Mouse (Mus musculus) liver, embryonic 11.5 days (tissue): Measurements from ENCODE around the gene Dok7. TPM values are rescaled to one million over a fixed set of nuclear protein-coding genes. Genes with fewer than 3 reads are reported as not detected.

Source experiments
- ATAC-seq: fragments of 200-750 bp; cut with Nextera tagmentation; replicated peaks from 2 replicates; pipeline ENCODE4 v1.8.0; 2017; ENCODE audit warnings: moderate number of reproducible peaks, mild to moderate bottlenecking, moderate TSS enrichment, moderate library complexity; ENCODE audit not compliant: low FRiP score
- DNase-seq: peaks from one replicate; pipeline ENCODE4 v3.0.0-alpha.2; 2017; ENCODE audit warnings: low spot score
- H3K27ac ChIP-seq: fragments of 300-500 bp; sonication (generic); 2 replicates; pipeline ENCODE4 v1.5.1; 2014; ENCODE audit warnings: mild to moderate bottlenecking, low read depth, low read length, control low read depth
- H3K27me3 ChIP-seq: fragments of 300-500 bp; sonication (generic); replicated peaks from 2 replicates; pipeline ENCODE4 v1.6.1; 2014; ENCODE audit warnings: low read length, mixed read lengths; ENCODE audit not compliant: control insufficient read depth, insufficient read depth
- H3K36me3 ChIP-seq: fragments of 300-500 bp; sonication (generic); 2 replicates; pipeline ENCODE4 v1.6.1; 2014; ENCODE audit warnings: mild to moderate bottlenecking, low read length, moderate library complexity, mixed read lengths; ENCODE audit not compliant: control insufficient read depth, insufficient read depth
- H3K4me1 ChIP-seq: fragments of 300-500 bp; sonication (generic); replicated peaks from 2 replicates; pipeline ENCODE4 v1.6.1; 2014; ENCODE audit warnings: low read length, mixed read lengths; ENCODE audit not compliant: control insufficient read depth, insufficient read depth
- H3K4me2 ChIP-seq: fragments of 300-500 bp; sonication (generic); 2 replicates; pipeline ENCODE4 v1.6.1; 2014; ENCODE audit warnings: mild to moderate bottlenecking, control low read depth, moderate library complexity
- H3K4me3 ChIP-seq: fragments of 300-500 bp; sonication (generic); 2 replicates; pipeline ENCODE4 v1.5.1; 2014; ENCODE audit warnings: low read depth, low read length, control low read depth
- H3K9ac ChIP-seq: fragments of 300-500 bp; sonication (generic); 2 replicates; pipeline ENCODE4 v1.6.1; 2014; ENCODE audit warnings: low read depth, low read length, control low read depth
- H3K9me3 ChIP-seq: fragments of 300-500 bp; sonication (generic); 2 replicates; pipeline ENCODE4 v1.6.1; 2016; ENCODE audit warnings: low read length, inconsistent platforms, mixed read lengths; ENCODE audit not compliant: control insufficient read depth
- WGBS: fragments of 180-500 bp; shearing (Covaris S2); extraction: QIAGEN DNeasy Blood & Tissue Kit; methylation state at CpG from one replicate; pipeline ENCODE4 v1.1.7; 2014; 5-methylcytosine and 5-hydroxymethylcytosine counted together
- polyA plus RNA-seq: library from polyadenylated mRNA; unstranded; fragments of >200 nt; fragmentation: Nextera tagmentation; extraction: Ambion mirVana; gene quantifications from 2 replicates; pipeline ENCODE4 v1.2.1, GENCODE M21; 2014

Dok7 gene
- polyA plus RNA-seq, 1 experiment from 2014 or later: 0.29 TPM

DNA sequence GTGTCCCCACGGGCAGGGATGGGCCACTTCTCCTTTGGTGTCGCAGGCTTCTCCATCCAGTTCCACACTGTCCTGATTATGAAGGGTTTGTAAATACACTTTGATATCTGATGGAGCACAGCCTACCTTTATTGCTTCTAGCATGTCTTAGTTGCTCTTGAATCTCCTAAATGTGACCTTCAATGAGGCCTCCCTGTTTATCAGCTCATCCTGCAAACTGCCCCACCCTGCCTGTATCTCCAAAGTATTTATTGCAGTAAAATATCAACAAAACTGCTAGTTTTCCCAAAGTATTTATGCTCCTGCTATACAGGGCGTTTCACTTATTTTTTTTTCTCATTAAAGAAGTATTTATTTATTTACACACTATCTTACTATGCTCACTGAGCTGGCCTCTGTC, 59.4 kb downstream of the Dok7 start:
- no peak overlapping the region for H3K27ac ChIP-seq
- H3K4me3 ChIP-seq: no peak overlapping the region
- DNase-seq: no peak
- no peak overlapping the region for H3K9ac ChIP-seq
- no peaks in the 10 kb centered on the region for H3K36me3 ChIP-seq
- H3K4me1 ChIP-seq: no peaks in the 10 kb centered on the region; the same call in 1 of the 2 replicates
- no peaks in the 10 kb centered on the region for H3K9me3 ChIP-seq
- peak; percentile 51; the same call in 1 of the 2 replicates for ATAC-seq
- no peak overlapping the region for H3K4me2 ChIP-seq
- H3K27me3 ChIP-seq: peaks cover 7% of the 10 kb centered on the region; the same call in 1 of the 2 replicates
- 63% methylated on average over 3 of the region's 3 CpGs for WGBS

DNA sequence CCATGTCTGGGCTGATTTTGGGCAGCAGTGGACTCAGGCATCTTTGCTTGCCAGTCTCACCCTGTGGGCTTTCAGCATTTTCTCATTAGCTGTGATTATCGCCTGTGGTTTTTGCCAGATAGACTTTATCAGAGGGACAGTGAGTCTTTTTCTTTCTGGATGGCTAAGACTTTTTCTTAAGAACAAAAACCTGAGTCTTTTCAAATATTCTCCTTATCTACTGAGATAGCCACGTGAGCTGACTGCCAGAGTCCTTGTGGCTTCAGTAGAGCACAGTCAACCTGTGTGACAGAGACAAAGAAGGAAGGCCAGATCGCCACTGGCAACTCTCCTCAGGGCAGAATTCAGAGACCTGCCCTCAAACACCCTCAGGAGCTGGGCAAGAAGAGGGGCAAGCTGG, 61.1 kb downstream of the Dok7 start:
- peaks cover 7% of the 10 kb centered on the region; the same call in 1 of the 2 replicates for H3K27me3 ChIP-seq
- no peak overlapping the region for H3K4me2 ChIP-seq
- WGBS: 41% methylated on average over 3 of the region's 3 CpGs
- no peak overlapping the region for H3K4me3 ChIP-seq
- H3K36me3 ChIP-seq: no peaks in the 10 kb centered on the region
- no peak for ATAC-seq
- H3K27ac ChIP-seq: no peak overlapping the region
- DNase-seq: no peak
- H3K9me3 ChIP-seq: no peaks in the 10 kb centered on the region
- H3K9ac ChIP-seq: no peak overlapping the region
- no peaks in the 10 kb centered on the region; the same call in 1 of the 2 replicates for H3K4me1 ChIP-seq

DNA sequence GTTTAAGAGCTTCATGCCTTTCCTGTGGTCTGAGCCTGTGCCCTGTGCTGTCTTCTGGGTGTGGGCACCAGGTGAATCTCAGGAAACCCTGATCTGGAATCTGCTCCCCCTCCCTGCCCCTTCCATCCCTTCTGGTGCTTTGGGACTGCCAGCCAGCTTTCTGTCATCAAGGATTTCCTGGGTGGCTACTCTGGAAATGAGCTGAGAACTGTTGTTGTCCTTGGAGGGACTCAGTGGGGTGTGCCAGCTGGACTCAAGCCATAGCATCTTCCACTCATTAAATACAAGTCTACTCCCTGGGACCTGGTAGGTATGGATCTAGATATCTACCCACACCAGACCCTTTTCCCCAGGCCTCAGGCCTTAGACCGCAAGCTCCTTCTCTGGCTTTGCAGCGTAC, 61.9 kb downstream of the Dok7 start:
- Histone ChIP-seq H3K9me3 (no peaks in the 10 kb centered on the region), H3K4me2 (no peak overlapping the region), H3K9ac (no peak overlapping the region), H3K27me3 (peaks cover 7% of the 10 kb centered on the region; the same call in 1 of the 2 replicates), H3K4me1 (no peaks in the 10 kb centered on the region; the same call in 1 of the 2 replicates), H3K36me3 (no peaks in the 10 kb centered on the region), H3K4me3 (no peak overlapping the region), H3K27ac (no peak overlapping the region)
- DNase-seq (no peak), ATAC-seq (no peak)
- 99% methylated on average over 2 of the region's 2 CpGs for WGBS

DNA sequence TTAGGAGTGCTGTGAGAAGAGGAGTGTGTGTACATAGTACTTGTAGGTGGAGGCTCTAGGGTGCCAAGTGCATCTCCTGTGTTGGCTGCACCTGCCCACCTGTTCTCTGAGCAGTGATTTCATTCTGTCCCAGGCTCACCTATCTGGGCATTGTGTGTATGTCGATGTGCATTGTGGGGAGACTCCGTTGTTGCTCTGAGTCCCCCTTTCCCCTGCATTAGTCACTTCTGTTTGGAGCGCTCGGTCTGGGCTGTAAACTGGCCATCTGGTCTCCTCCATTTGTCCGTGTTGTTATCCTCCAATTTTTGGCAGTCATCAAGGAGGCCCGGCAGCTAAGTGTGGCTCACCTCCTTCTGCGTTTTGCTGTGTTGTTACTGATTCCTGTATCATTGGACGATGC, 63.5 kb downstream of the Dok7 start:
- no peak for DNase-seq
- no peaks in the 10 kb centered on the region for H3K9me3 ChIP-seq
- 87% methylated on average over 8 of the region's 8 CpGs for WGBS
- no peak for ATAC-seq
- peaks cover 7% of the 10 kb centered on the region; the same call in 1 of the 2 replicates for H3K27me3 ChIP-seq
- no peaks in the 10 kb centered on the region; the same call in 1 of the 2 replicates for H3K4me1 ChIP-seq
- no peak overlapping the region for H3K4me3 ChIP-seq
- H3K36me3 ChIP-seq: no peaks in the 10 kb centered on the region
- no peak overlapping the region for H3K4me2 ChIP-seq
- H3K27ac ChIP-seq: no peak overlapping the region
- no peak overlapping the region for H3K9ac ChIP-seq

DNA sequence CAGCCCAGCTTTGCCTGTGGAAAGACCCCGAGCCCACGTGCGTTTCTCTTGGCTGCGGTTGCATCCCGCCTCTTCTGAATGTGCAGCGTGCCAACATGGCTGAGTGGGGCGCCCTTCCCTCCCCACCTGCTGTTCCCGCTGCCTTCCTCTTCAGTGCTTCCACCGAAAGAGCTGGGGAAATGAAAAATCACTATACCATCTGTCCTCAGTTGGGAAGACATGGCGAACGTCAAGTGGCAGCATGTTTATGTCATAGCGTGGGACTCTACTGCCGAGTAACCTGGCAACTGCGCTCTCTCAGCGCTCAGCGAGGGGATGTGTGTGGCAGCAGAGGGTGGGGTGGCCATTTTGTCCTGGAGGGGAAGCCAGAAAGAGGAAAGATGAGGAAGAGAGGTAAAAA, 72.6 kb downstream of the Dok7 start:
- H3K36me3 ChIP-seq: no peaks in the 10 kb centered on the region
- ATAC-seq (no peak), DNase-seq (no peak)
- WGBS: 86% methylated on average over 16 of the region's 16 CpGs
- H3K4me1 ChIP-seq: no peaks in the 10 kb centered on the region; the same call in 1 of the 2 replicates
- no peaks in the 10 kb centered on the region for H3K27me3 ChIP-seq
- no peak overlapping the region for H3K27ac ChIP-seq
- H3K4me2 ChIP-seq: no peak overlapping the region
- H3K9me3 ChIP-seq: no peaks in the 10 kb centered on the region
- no peak overlapping the region for H3K4me3 ChIP-seq
- H3K9ac ChIP-seq: no peak overlapping the region

DNA sequence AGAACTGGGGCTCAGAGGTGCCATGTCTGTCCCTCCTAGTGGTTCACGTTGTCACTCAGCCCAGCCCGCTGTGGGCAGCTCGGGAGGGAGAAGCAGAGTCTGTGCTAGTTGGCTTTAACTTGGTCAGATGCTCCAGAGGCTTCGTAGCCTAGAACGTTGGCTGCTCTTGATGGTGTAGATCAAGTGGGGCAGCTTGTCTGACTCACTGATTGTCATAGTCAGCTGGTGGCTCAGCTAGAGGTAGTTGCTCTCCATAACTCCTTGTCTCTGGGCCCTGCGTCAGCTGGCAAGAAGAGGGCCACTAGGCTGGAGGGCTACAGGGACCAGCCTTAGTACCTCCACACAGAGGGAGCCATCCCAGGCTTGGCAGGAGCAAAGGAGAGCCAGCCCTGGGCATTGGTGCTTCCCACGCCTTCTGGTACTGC, 73.2 kb downstream of the Dok7 start:
- Histone ChIP-seq H3K4me3 (no peak overlapping the region), H3K9ac (no peak overlapping the region), H3K27me3 (no peaks in the 10 kb centered on the region), H3K4me2 (no peak overlapping the region), H3K9me3 (no peaks in the 10 kb centered on the region), H3K4me1 (no peaks in the 10 kb centered on the region; the same call in 1 of the 2 replicates), H3K27ac (no peak overlapping the region), H3K36me3 (no peaks in the 10 kb centered on the region)
- WGBS: 83% methylated on average over 7 of the region's 7 CpGs
- no peak for ATAC-seq
- DNase-seq: no peak

DNA sequence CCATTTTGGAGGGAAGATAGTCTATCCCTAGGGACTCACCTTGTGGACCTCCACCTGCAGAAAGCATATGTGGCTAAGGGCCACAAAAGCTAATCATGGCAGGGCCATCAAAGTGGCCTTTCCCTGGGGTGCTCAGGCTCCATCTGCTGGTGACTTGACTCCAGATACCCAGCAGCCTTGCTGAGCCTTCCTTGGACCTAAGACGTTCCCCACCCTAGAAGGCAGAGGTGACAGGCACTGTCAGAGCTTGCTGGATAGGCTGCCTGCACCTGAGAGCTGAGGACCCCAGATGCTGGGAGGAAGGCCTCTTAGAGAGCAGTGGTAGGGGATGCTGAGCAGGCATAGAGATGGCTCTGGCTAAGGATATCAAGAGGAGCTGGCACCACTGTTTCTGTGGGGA, 74.7 kb downstream of the Dok7 start:
- no peak overlapping the region for H3K27ac ChIP-seq
- no peak for DNase-seq
- WGBS: 25% methylated on average over 1 of the region's 1 CpGs

DNA sequence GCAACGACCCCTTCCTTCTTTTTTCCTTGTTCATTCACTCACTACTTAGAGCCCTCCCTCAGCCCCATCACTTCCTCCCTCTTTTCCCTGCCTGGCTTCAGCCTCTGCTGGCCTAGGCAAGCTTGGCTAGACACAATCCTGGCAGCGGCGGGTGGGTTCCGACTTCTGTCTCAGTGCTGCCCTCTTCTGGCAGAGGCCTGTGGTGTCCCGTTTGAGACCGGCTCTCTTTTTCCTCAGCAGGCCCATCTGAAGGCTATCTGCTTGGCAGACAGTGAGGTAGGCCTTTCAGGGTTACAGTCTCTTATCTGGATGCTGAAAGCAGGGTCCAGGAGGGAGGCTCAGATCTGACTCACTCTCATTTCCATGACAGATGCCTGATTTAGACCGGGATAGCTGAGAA, 75.2 kb downstream of the Dok7 start:
- no peaks in the 10 kb centered on the region for H3K9me3 ChIP-seq
- WGBS: 1% methylated on average over 7 of the region's 7 CpGs
- H3K4me1 ChIP-seq: no peaks in the 10 kb centered on the region; the same call in 1 of the 2 replicates
- no peak overlapping the region for H3K9ac ChIP-seq
- ATAC-seq (peak; percentile 45), DNase-seq (peak; percentile 65)
- H3K4me3 ChIP-seq: no peak overlapping the region
- no peak overlapping the region for H3K4me2 ChIP-seq
- no peak overlapping the region for H3K27ac ChIP-seq
- H3K27me3 ChIP-seq: no peaks in the 10 kb centered on the region
- no peaks in the 10 kb centered on the region for H3K36me3 ChIP-seq

More for the DNA sequence above, 74.7 kb downstream of the Dok7 start:
- Histone ChIP-seq H3K4me1 (no peaks in the 10 kb centered on the region; the same call in 1 of the 2 replicates), H3K9ac (no peak overlapping the region), H3K27me3 (no peaks in the 10 kb centered on the region), H3K9me3 (no peaks in the 10 kb centered on the region), H3K36me3 (no peaks in the 10 kb centered on the region), H3K4me3 (no peak overlapping the region), H3K4me2 (no peak overlapping the region)
- no peak for ATAC-seq

DNA sequence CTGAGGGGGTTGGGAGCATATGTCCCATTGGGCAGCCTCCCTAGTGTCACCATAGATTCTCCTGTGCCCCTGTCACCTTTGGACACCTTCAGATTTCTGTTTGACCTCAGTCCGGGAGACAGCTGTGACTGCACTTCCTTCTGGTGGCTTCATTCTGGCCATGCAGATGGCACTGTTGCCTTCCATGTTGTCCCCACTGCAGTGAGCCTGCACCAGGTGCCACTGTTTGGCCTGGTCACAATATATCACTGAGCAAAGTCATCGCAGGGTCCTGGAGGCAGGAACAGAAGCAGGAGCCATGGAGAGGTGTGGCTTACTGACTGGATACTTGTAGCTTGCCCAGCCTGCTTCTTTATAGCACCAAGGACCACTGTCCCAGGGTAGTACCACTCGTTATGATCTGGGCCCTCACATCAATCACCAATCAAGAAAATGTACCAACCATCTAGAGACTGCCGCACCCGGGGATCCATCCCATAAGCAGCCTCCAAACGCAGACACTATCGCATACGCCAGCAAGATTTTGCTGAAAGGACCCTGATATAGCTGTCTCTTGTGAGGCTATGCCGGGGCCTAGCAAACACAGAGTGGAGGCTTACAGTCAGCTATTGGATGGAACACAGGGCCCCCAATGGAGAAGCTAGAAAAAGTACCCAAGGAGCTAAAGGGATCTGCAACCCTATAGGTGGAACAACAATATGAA, 75.9 kb downstream of the Dok7 start:
- WGBS: 87% methylated on average over 9 of the region's 9 CpGs
- Histone ChIP-seq H3K9ac (no peak overlapping the region), H3K4me1 (no peaks in the 10 kb centered on the region; the same call in 1 of the 2 replicates), H3K4me3 (no peak overlapping the region), H3K36me3 (no peaks in the 10 kb centered on the region), H3K4me2 (no peak overlapping the region), H3K27me3 (no peaks in the 10 kb centered on the region), H3K27ac (no peak overlapping the region), H3K9me3 (no peaks in the 10 kb centered on the region)
- ATAC-seq (no peak), DNase-seq (no peak)
